Mouse (Mus musculus) stomach, postnatal 0 days (tissue): Measurements from ENCODE around the gene Ccdc184.

Experiments used
- CTCF ChIP-seq: IDR thresholded peaks from 2 replicates; pipeline ENCODE4 v1.5.1; 2016; ENCODE audit warnings: antibody characterized with exemption, low read depth, mild to moderate bottlenecking, moderate library complexity
- EP300 ChIP-seq: optimal IDR thresholded peaks from 2 replicates; pipeline ENCODE3; 2016; ENCODE audit warnings: antibody characterized with exemption

- peak; percentile 79 for TF ChIP-seq CTCF
- no peak for TF ChIP-seq EP300
Observed at GRCm38 (mm10) chr15:98173821-98174220, 6.9 kb downstream of the Ccdc184 start.
